Mouse (Mus musculus) layer of hippocampus, adult 11-12 months (tissue): ENCODE results near the gene Eif1ad.
"Not testable (repeated sequence)": the region's sequence is repeated elsewhere in the genome, so short reads cannot be mapped to it uniquely, and the experiment has no call there.

Source experiments
- DNase-seq: peaks from one replicate; pipeline ENCODE4 v3.0.0; 2022; ENCODE audit warnings: low spot score

Eif1ad gene

DNA sequence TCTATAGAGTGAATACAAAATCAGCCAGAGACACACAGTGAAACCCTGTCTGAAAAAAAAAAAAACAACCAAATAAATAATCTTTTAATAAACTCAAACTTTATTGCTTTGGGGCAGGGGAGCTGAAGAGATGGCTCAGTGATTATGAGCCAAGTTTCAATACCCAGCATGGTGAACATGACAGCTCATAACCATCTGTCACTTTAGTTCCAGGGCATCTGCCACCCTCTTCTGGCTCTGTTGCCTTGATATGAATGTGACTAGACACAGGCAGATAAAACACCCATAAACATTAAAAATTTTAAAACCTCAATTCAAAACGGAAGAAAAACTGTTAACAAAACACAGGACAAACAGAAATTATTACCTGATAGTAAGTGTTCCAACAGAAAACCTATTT is 10.9 kb downstream of the Eif1ad start:
- peak; percentile 66 for DNase-seq

DNA sequence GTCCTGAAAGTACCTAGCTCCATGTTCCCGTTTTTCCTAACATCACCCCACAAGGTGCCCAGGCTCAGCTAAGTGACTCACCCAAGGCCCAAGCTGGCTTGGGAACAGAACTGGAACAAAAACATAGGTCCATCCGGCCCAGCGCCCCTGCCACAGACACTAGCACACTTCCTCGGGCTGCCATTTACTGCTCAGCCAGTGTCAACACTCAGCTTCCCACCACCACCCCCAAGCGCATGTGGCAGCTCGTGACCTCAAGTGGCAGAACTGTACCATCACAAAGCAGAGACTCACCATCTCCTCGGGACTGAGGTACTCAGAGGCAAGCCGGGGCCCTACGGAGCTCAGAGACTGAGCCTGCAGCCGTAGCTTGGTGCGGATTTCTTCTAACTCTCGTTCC is 16.8 kb downstream of the Eif1ad start:
- DNase-seq, result no peak

DNA sequence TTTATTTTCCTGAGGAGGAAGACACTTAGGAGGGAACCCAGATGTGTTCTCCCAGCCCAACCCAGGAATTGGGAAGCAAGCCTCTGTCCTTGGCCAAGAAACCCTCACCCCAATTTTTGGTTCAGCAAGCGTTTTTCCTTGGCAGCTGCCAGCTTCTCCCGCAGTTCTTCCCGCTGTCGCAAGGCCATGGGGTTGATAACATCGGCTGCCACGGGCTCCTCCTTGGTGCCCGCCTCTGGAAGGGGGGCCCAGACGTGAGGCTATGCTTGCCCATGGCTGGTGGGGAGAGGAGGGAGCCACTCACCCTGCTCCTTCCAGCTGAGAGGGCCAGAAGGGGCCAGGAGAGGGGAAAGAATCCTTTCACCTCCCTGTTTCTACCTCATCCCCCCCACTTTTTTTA is 18.2 kb downstream of the Eif1ad start:
- no peak for DNase-seq

DNA sequence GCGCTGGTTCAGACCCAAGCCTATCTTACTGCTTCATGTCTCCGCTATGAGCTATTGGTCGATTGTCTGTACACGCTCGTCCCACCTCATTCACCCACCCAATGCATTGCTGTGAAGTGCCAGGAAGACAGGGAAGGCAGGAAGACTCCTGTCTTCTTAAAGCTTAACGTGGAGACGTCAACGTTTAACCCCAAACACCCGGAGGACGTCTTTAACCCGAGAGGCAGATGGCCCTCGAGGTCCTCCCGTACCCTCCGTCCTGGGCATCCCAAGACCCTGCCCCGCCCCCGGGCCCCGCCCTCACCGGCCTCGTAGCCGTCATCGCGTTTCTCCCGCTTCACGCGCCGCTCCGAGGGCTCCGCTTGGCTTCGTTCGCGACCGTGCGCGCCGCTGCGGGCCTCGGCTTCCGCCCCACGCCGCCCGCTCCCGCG is 21.5 kb downstream of the Eif1ad start:
- no peak for DNase-seq

DNA sequence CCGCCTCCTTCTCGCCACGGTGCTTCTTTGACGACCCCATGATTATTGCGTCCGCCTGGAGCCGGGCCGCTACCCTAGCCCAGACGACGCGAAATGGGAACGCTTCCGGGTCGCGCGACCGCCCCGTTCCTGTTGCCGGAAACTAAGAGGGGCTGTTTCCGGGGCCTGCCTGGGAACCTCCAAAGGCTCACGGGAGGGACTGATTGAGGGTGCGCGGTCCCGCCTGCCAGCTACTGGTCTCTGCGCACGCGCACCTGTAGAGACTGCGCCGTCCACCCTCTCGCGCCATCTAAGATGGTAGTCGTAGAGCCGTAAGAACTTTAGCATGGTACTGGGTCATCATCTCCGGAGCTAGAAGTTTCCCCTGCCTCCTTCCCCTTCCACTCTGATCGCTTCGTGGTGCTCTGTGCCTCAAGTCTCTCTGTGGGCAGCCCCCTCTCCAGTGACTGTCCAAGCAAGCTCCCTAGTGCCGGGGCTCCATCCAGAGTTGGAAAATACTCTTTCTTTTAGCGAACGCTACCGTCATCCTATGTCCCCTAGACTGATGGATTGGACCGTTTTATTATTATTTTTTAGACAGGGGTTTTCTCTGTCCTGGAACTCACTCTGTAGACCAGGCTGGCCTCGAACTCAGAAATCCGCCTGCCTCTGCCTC is 22.2 kb downstream of the Eif1ad start, which contains the start of gene Sart1:
Gene Sart1, minus strand, starts transcription at position 116 of the 655 bp plus-strand sequence.
- peak; percentile 96 for DNase-seq

DNA sequence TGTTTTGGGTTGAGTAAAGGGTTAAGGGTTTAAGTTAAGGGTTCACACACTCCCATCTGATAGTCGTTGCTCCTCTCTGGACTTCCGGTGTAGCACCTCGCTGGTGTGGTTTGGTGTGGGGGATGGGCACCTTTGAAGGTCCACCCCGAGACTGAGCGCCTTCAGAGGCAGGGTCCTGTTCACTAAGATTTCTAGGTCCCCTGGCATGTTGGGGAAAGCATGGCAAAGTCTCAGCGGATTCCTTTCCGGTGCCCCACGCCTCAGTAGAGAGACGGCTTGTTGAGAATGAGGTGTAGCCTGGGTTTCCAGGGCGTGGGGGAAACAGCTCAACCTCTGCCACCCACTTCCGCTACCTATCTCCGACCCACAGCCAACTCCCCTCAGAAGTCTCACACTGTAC is 23.1 kb downstream of the Eif1ad start:
- DNase-seq, result no peak

DNA sequence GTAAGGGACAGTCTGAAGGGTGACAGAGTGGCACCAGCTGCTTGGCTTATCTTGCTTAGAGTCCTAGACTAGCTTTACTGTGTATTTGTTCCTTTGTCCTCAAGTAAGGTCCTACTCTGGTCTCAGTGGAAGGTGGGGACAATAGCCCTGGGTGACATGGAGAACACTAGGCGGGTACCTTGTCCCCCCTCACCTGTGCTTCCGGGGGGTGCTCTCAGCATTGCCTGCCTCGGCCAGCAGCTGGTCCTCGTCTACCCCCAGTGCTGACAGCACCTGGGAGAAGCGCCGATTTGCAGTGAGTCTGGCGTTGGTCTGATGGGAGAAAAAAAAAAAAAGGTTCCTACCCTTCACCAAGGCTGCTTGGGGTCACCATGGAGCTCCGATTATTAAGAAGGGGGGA is 23.9 kb downstream of the Eif1ad start:
- no peak for DNase-seq

DNA sequence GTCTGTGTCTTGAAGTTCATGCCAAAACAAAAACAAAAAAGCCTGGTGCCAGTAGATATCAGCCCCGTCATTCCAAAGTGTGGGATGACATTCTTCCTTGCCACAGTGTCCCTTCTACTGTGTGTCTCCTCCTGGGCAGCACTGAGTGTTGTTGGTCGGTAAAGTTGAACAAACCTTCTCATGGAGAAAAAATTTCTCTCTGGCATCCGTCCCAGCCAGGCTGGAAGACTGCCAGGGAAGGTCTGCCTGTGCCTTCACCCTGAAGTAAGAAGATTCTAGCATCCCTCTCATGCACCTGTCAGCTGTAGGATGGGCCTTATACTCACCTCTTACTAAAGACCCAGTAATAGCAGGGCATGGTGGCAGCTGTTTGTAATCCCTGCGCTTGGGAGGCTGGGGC is 26.4 kb downstream of the Eif1ad start:
- DNase-seq, result no peak

DNA sequence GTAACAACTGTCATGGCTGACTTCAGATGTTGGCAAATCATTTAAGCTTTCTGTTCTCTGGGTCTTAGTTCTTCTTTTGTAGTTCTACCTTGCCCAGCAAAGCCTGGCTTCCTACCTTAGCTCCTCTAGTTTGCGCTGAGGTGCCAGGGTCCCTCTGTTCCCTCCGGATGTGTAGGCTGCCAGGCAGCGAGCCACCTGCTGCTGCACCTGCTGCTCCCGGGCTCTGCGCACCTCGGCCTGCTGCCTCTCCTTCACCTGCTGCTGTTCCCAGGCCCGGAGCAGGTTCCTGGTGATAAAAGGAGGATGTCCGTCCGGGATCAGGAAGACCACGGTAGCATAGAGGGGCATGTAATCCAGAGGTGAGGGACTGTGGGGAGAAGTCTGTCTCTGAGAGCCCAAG is 27.6 kb downstream of the Eif1ad start:
- DNase-seq, result no peak

DNA sequence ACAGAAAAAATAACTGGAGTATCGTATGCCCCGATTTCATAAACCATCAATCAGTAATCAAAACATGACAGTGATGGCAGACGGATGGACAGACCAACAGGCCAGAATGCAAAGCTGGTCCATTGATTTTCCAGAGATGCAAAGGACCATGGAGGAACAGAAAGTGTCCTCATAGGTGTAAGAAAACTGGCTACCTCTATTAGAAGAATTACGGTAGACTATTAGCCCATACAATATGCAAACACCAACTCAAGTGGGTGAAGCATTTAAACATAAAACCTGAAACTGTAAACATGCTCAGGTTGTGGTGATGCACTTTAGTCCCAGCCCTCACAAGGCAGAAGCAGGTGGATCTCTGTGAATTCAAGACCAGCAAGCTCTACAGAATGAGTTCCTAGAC is 28.8 kb downstream of the Eif1ad start:
- no peak for DNase-seq

DNA sequence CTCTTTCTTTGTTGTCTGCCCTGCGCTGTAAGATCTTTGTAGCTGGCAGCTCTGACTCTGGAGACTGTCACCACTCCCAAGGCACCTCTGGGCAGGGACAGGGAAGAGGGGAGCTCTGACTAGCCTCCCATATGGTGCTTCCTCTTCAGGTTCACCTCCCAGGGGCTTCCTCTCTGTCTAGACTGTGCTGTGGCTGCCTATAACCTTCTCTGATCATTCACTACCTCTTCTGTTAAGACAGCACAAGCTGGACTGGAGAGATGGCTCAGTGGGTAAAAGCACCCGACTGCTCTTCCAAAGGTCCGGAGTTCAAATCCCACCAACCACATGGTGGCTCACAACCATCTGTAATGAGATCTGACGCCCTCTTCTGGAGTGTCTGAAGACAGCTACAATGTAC is 34.5 kb downstream of the Eif1ad start:
- not testable (repeated sequence) for DNase-seq

DNA sequence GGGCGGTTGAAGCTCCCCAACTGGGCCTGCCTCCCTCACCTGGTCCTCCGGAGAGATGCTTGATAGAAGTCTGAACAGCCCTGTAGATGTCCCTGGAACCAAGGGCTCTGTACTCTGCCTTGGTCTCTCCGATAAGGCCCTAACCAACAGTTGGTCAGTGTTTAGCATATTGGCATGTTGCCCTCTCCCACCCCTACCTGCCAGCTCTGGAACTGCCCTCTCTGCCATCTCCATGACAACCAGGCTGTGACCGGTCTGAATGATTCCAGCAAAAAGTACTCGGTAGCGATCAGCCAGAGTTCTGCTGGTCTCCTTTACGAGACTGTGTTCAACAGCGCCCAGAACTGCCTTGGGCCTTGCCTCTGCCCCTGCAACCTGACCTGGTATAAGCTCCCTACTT is 35.8 kb downstream of the Eif1ad start, which contains the start of gene Tsga10ip:
Gene Tsga10ip, minus strand, starts transcription at position 234 of the 400 bp plus-strand sequence.
- DNase-seq, result no peak

DNA sequence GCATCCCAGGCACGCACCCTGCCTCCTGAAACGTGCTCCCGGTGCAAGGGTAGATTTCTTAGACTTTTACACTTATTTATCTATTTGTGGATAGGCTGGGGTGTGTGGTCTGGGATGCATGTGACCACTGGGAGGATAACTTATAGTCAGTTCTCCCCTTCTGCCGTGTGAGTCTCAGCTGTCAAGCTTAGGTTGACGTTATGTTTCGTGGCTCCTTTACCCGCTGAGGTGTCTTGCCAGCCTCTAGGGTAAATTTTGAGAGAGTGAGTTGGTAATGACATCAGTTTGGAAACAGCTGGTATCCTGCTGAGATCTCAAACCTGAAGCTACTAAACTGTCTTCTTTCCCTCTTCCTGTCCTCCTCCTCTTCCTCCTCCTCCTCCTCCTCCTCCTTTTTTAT is 39.4 kb downstream of the Eif1ad start:
- no peak for DNase-seq

DNA sequence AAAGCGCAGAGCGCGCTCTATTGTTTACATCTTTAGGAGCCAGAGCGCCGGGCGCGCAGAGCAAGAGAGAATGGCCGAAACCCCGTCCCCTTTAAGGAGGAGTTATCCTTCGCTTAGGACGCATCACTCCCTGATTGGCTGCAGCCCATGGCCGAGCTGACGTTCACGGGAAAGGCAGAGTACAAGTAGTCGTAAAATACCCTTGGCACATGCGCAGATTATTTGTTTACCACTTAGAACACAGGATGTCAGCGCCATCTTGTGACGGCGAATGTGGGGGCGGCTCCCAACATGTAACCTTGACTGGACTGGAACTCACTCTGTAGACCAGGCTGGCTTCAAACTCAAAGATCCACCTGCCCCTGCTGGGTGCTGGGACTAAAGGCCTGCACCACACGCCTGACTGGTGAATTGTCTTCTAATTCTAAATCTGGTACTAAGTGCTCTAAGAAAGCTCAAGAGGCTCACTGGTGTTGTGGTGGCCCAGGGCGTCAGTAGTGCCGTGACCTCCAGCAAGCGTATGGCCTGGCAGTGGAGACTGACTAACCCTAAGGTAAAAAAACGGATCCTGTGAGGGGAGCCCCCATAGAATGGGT is 40.1 kb downstream of the Eif1ad start:
- peak; percentile 54 for DNase-seq

DNA sequence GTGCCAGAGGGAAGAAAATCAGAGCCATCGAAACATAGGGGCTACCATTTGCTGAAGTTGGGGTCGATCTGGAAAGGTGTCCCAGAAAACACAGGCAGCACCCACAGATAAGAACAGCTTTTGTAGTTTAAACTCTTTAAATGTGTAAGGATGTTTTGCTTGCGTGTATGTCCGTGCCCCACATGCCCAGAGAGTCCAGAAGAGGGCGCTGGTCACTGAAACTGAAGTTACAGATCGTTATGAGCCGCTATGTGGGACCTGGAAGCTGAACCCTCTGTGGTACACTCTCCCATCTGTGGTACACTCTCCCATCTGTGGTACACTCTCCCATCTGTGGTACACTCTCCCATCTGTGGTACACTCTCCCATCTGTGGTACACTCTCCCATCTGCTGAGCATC is 40.6 kb downstream of the Eif1ad start:
- DNase-seq, result peak; percentile 56

DNA sequence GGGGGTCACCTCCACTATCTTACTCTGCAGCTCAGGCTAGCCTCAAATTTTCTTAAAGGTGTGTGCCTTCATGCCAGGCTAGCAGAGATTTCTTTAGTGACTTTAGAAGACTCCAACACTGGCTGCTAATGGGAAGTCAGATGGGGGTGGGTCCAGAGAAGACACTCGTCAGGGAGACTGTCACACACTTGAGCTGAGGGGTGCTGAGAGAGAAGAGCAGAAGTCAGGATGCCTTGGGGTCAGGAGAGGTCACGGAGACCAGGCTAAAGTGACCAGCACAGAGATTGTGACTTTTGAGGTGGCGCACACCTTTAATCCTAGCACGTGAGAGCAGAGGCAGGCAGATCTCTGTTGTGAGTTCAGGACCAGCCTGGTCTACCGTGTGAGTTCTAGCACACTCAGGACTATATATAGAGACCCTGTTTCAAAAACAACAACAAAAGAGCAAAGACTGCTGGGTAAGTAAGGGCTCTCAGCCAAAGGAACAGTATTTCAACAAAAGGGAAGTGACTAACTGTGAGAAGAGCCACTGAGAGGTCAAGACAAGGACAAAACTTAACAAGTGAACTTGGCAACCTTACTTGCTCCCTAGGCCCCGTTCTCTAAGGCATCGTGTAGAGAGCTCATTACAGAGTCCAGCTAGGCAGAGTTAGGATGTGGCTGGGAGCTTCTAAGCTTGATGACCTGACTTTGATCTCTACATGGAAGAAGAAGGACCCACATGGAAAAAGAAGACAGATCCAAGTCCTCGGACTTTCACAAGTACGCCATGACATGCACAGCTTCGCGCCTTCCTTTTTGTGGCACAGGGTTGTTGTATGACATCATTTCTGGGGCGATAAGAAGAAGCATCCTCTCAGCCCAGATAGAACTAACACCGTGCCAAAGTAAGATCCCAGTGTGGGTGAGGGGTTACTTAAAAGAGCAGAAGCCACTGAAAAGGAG is 41.8 kb downstream of the Eif1ad start:
- no peak for DNase-seq

DNA sequence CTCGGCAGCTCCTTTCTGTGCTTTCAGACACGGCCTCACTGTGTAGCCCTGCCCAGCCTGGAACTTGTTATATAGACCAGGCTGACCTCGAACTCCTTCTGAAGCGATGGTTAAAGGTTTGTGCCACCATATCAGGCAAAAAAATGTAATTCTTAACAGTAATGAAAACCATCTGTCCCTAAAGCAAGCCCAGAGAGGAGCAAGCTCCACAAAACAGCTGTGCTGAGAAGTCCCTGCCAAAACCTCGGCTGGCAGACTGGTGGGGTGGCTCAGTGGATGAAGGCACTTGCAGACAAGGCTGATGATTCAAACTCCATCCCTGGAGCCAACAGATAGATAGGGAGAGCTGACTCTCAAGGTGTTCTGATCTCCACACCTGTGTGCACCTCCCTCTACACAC is 42.5 kb downstream of the Eif1ad start:
- DNase-seq, result no peak

DNA sequence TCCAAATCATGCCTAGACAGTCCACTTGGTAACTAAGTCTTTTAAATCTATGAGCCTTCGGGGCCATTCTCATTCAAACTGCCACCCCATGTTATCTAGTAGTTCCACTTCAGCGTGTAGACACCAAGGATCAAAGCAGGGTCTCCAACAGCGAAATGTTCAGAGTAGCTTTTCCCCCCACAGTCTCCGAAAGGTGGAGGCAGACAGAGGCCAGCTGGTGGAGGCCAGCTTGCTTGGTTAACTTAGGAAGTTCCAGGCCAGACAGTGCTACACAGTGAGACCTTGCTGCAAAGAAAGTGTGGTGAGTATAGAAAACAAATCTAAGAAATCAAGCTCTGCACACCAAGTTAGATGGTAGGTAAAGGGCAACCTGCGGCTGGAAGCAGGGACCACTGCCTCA is 44.1 kb downstream of the Eif1ad start:
- DNase-seq, result no peak

DNA sequence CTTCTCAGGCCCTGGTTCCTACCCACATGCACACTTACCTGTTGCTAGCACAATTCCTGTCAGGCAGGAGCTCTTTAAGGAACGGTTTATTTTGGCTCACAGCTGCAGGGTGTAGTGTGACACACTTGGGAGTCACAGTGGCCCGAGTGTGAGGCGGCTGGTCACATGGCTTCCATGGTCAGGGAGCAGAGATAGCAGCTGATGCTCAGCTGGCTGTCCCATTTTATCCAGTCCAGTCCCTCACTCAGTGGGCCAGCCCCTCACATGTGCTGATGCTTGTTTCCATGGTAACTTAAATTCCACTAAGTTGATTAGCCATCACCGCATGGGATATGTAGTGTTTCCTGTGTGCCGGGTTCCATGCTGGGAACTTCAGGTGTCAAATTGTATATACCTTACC is 45.4 kb downstream of the Eif1ad start:
- no peak for DNase-seq

DNA sequence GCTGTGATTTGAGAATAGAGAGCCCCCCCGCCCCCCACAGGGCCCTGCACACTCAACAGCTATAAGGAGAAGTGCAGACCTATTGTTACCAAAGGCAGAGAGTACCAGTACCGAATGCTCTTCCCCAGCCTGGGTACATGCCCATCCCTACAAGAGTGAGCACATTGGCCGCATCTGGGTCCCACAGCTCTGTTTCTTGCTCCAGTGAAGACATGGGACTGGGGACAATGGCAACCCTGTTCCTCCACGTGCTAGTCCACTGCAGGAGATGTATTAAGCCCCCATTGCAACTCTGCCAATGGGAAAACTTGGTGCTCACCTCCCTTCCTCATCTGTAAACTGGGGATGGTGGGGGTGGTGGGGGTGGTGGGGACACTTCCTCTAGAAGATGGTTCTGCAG is 47.3 kb downstream of the Eif1ad start:
- no peak for DNase-seq

DNA sequence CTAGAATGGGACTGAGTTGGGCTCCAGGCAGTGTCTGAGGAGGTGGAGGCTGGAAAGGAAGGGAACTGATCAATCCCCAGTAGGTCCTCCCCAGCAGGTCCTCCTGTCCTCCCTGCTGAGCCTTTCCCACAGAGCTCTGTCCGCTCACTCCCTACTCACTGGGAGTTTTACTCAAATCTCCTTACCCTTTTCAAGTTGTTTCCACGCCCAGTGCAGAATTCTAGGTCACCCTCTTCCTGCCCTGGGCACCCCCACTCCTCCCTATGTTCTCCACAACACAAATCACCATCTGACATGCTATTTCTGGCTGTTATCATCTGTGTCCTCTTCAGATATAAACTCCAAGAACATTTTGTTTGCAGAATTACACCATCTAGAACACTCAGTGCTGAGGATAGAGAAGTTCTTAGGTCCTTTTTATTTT is 48.0 kb downstream of the Eif1ad start:
- DNase-seq, result peak; percentile 36

DNA sequence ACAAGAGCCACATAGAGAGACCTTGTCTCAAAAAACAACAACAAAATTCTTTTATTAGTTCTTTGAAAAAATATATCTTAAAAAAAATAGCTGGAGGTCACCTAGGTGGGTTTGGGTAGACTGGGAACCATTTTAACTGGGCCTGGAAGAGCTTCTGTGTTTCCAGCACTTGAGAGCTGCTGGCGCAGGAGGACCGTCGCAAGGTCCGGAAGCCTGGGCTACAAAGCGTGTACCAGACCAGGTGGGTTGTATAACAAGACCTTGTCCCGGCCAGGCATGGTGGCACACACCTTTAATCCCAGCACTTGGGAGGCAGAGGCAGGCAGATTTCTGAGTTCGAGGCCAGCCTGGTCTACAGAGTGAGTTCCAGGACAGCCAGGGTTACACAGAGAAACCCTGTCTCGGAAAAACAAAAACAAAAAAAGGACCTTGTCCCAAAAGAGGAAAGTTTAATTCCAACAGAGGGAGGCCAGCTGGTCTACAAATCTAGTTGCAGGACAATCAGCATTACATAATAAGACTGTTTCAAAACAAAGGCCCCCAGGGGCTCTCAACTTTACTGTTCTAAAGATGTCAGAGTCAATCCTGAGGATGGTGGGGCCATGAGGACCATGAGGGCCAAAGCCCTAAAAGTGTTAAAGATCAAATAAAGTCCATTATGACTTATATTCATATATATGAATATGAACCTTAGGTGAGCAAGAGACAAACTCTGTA is 52.4 kb downstream of the Eif1ad start:
- DNase-seq, result no peak
